Comparison of ENCODE assay signal across 20 mouse cellular contexts in genomic region chrX:52320653-52321052, GRCm38 (mm10).
A peak's percentile ranks its signal among the peaks of the same experiment; 100 is the strongest.
DNase-seq lines count a peak whose midpoint lies in the region; ATAC-seq and TF ChIP-seq lines count a peak whose summit lies in the region.
"Had no signal": no experiment of that assay in that cellular context is flagged by ENCODE, and none has a peak within 500 bp of the region (broad histone marks: within the 10 kb centered on the region; RNA-seq: fewer than 3 reads in every experiment).

No protein-coding gene starts in this region.

- no peaks in the 10 kb centered on the region for H3K27me3 ChIP-seq in heart, embryonic 12.5 days (replicated peaks)
- no peaks in the 10 kb centered on the region for H3K27me3 ChIP-seq in lung, postnatal 0 days (replicated peaks; ENCODE audit: insufficient read depth, low read length)
- H3K27me3 ChIP-seq: embryonic facial prominence, embryonic 12.5 days; lung, embryonic 15.5 days; neural tube, embryonic 13.5 days had no signal

- TF ChIP-seq EP300 in lung, postnatal 0 days (IDR thresholded peaks at IDR 0.05), result no peak

- WGBS in heart, embryonic 12.5 days, result 52% methylated on average over 4 of the region's 4 CpGs
- WGBS in lung, postnatal 0 days, result 47% methylated on average over 4 of the region's 4 CpGs

- H3K4me2 ChIP-seq in heart, embryonic 12.5 days, result no peak overlapping the region
- H3K4me2 ChIP-seq in lung, postnatal 0 days (replicated peaks; ENCODE audit: low read depth, low read length), result no peak overlapping the region
- H3K4me2 ChIP-seq: embryonic facial prominence, embryonic 12.5 days; heart, embryonic 11.5 days; liver, embryonic 11.5 days; lung, embryonic 15.5 days; neural tube, embryonic 13.5 days had no signal

- no peak overlapping the region for H3K27ac ChIP-seq in heart, embryonic 12.5 days (ENCODE audit: poor library complexity, severe bottlenecking)
- H3K27ac ChIP-seq in lung, postnatal 0 days (ENCODE audit: low read length), result no peak overlapping the region
- H3K27ac ChIP-seq: embryonic facial prominence, embryonic 12.5 days; gastrocnemius, adult 2 months; hindbrain, embryonic 10.5 days; lung, embryonic 15.5 days; midbrain, embryonic 10.5 days; neural tube, embryonic 13.5 days had no signal

- no peaks in the 10 kb centered on the region for H3K9me3 ChIP-seq in heart, embryonic 12.5 days (replicated peaks)
- H3K9me3 ChIP-seq in lung, postnatal 0 days (ENCODE audit: low read length), result no peaks in the 10 kb centered on the region
- H3K9me3 ChIP-seq: embryonic facial prominence, embryonic 12.5 days; hindbrain, embryonic 10.5 days; lung, embryonic 15.5 days; midbrain, embryonic 10.5 days; neural tube, embryonic 13.5 days had no signal

- 0 out of 2 replicates have a peak, but pooled peaks cover 3% of the 10 kb centered on the region for H3K4me1 ChIP-seq in heart, embryonic 12.5 days (replicated peaks)
- no peaks in the 10 kb centered on the region for H3K4me1 ChIP-seq in lung, postnatal 0 days (ENCODE audit: insufficient read depth, low read depth, low read length)
- H3K4me1 ChIP-seq: embryonic facial prominence, embryonic 12.5 days; hindbrain, embryonic 10.5 days; lung, embryonic 15.5 days; midbrain, embryonic 10.5 days; neural tube, embryonic 13.5 days had no signal

- H3K9ac ChIP-seq in heart, embryonic 12.5 days, result no peak overlapping the region
- no peak overlapping the region for H3K9ac ChIP-seq in lung, postnatal 0 days (replicated peaks; ENCODE audit: low read depth)
- H3K9ac ChIP-seq: embryonic facial prominence, embryonic 12.5 days; forebrain, postnatal 0 days; lung, embryonic 15.5 days; neural tube, embryonic 13.5 days had no signal

- no peak for TF ChIP-seq CTCF in lung, postnatal 0 days (IDR thresholded peaks at IDR 0.05)

- no peak for ATAC-seq in heart, embryonic 12.5 days (ENCODE audit: insufficient number of reproducible peaks, low FRiP score)
- no peak for ATAC-seq in lung, postnatal 0 days
- ATAC-seq: forebrain, postnatal 0 days had no signal

- DNase-seq in heart, adult 18-20 months, result peak; percentile 3 to 4
- DNase-seq in retina, postnatal 1 day, result peak; percentile 65
- DNase-seq in retina, embryonic 14.5 days (ENCODE audit: low spot score), result no peak
- peak; percentile 6 for DNase-seq in lung, postnatal 0 days (ENCODE audit: low spot score)
- no peak for DNase-seq in right cerebral cortex, postnatal 25 days
- no peak for DNase-seq in embryo, embryonic 9.5 days (ENCODE audit: extremely low spot score)
- DNase-seq: adrenal gland, adult 2 months; cerebellum, adult 18-20 months; forebrain, postnatal 0 days; gastrocnemius, adult 2 months; kidney, adult 9 months; left cerebral cortex, postnatal 4 days had no signal

- H3K36me3 ChIP-seq in heart, embryonic 12.5 days, result no peaks in the 10 kb centered on the region
- no peaks in the 10 kb centered on the region for H3K36me3 ChIP-seq in lung, postnatal 0 days (ENCODE audit: insufficient read depth, low read length)
- H3K36me3 ChIP-seq: embryonic facial prominence, embryonic 12.5 days; hindbrain, embryonic 10.5 days; lung, embryonic 15.5 days; midbrain, embryonic 10.5 days; neural tube, embryonic 13.5 days had no signal

- no peak overlapping the region for H3K4me3 ChIP-seq in heart, embryonic 12.5 days
- no peak overlapping the region for H3K4me3 ChIP-seq in lung, postnatal 0 days (ENCODE audit: low read depth, low read length)
- H3K4me3 ChIP-seq: embryonic facial prominence, embryonic 12.5 days; gastrocnemius, adult 2 months; hindbrain, embryonic 10.5 days; lung, embryonic 15.5 days; midbrain, embryonic 10.5 days; neural tube, embryonic 13.5 days had no signal

Comparison
In these comparisons a context has a peak if more than half of its experiments do, and no peak if none do; other contexts are left out.
1. DNase-seq: peak in heart, adult 18-20 months (2 of 2), retina, postnatal 1 day (single experiment) and lung, postnatal 0 days (single experiment); none in retina, embryonic 14.5 days (single experiment), right cerebral cortex, postnatal 25 days (single experiment) and embryo, embryonic 9.5 days (single experiment).